Mouse (Mus musculus) lung, postnatal 10 days (tissue): ENCODE data around the gene Myo3a.
A peak's percentile ranks its signal among the peaks of the same experiment; 100 is the strongest.

Source experiments
- DNase-seq: peaks from one replicate; pipeline ENCODE4 v3.0.0; 2021

Myo3a gene

DNA sequence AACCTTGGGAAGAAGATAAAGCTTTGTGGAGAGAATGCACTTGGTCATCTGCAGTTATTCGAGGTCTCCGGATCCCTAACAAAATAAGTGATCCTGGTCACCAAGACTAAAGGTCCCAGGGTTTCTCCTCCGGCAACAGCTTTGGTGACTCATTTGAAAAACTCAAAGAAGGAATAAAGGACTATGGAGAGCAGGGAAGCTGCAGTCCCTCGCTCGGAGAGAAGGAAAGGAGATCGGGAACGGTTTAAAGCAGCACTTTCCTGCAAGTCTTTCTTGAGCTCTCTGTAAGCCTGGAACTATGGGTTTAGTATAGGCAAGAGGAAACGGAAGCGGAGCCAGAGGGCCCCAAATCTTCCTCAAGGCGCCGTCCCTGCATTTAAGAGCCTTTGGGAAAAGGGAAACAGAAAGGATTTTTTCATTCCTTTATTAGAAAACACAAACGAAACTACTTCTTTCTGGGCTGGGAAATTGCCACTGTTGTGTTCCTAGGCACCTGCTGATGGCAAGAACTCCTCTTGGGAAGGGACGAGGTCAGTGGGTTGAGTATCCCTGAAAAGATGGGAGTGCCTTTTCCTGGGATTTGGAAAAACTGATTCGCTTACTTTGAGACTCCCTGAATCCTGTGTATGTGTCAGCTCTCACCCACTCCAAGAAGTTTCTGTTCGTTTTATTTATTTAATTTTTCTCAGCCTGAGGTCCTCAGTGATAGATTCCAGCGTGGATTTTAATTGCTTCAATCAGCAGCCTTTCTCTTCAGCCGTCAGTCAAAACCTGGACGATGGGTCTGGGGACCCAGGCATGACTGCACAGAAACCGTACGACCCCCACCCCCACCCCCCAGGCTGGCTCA, 393.9 kb downstream of the Myo3a start:
- DNase-seq: no peak

DNA sequence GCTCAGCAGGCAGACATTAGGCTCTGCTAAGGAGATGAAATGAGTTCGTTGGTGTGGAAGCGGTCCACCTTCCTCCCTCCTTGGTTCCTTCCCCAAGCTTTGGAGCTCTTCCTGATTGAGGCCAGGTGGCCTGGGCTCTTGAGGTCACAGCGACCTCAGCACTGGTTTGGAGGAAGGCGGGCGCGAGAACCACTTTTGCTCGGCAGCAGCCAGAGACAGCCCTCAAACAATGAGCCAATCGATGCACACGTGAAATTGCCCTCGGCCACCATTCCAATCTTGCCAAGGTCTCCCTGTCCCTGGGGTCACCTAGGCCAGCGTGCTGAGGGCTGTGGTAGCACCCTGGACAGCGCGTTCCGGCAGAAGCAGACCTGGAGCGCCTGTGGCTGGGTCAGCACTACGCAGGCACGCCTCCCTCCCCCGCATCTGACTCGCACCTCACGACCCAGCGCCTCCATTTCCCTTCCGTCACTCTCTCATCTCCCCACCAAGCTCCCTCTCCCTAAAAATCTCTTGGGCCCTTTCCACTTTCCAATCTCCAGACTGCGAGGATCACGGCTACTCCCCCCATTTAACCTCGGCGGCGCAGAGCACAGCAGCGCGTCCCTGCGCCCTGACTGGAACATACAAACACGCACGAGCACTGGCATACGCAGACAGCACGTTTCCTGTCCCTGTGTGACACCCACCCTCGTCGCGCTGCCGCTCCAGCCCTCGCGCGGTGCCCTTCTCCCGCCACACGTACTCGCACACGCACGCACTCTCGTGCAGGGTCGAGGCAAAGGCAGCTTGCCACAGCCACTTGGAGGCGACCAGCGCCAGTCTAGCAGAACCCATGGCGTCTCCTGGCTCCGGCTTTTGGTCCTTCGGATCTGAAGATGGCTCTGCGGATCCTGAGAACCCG, 394.8 kb downstream of the Myo3a start, which contains the start of gene Gad2:
TSS of gene Gad2 (plus strand) at position 378 of the 904 bp plus-strand sequence.
- no peak for DNase-seq

DNA sequence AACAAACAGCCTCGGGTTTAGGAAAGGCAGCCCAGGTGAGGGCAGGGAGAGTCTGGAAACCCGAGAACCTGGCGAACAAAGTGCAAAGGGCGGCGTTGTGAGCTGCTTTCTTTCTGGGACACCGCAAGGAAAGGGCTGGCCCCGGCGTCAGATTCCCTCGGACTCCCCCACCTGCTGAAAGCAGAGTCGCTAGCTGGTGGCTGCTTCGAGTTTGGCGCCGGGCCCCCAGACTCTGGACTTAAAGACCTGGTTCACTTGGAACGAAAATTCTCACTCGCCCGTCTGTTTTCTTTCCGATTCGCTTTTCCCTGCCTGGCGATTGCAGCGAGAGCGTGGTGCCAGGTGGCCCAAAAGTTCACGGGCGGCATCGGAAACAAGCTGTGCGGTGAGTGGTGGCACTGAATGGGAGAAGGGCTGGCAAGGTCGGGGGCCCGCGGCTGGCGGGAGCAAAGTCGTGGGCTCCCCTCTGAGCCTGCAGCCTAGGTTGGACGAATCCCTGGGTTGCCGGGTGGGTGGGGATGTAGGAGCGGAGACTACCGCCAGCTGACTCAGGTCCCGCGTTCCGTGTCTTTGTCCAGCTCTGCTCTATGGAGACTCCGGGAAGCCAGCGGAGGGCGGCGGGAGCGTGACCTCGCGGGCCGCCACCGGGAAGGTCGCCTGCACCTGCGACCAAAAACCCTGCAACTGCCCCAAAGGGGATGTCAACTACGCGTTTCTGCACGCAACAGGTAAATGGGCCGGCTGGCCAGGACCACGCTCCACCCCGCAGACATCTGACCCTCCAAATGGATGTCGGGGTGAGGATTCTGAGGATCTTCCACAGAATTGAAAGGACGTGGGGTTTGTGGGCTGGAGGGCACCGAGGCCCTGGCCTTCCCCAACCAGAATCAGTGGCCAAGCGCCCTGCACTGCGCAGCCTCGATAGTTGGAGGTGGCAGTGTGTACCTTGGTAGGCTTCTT, 396.1 kb downstream of the Myo3a start:
- DNase-seq: no peak

DNA sequence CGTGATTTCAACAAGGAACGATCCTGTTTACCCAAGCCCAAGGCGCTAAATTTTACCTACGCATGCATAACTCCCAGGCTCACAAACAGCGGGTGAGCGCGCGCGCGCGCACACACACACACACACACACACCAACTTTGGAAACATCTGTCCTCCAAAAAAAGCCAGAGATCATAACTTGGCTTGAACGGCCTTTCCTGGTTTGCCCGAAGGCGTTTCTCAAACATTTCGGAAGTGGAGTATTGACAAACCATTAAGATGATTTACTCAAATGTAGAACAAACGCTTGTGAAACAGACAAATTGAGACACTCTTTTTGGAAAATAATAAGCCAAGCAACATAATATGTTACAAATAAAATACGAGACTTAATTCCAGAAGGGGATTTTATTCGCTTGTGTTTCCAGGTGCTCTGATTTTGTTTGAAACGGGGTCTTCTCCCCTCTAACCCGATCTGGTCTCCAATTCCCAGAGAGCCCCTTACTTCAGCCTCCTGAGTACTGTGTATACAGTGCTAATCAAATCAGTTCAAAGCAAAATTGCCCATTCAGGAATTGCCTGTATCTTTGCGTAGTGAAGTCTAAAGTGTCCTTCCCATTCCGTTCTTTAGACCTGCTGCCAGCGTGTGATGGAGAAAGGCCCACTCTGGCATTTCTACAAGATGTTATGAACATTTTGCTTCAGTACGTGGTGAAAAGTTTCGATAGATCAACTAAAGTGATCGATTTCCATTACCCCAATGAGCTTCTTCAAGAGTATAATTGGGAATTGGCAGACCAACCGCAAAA, 397.1 kb downstream of the Myo3a start:
- DNase-seq: no peak

DNA sequence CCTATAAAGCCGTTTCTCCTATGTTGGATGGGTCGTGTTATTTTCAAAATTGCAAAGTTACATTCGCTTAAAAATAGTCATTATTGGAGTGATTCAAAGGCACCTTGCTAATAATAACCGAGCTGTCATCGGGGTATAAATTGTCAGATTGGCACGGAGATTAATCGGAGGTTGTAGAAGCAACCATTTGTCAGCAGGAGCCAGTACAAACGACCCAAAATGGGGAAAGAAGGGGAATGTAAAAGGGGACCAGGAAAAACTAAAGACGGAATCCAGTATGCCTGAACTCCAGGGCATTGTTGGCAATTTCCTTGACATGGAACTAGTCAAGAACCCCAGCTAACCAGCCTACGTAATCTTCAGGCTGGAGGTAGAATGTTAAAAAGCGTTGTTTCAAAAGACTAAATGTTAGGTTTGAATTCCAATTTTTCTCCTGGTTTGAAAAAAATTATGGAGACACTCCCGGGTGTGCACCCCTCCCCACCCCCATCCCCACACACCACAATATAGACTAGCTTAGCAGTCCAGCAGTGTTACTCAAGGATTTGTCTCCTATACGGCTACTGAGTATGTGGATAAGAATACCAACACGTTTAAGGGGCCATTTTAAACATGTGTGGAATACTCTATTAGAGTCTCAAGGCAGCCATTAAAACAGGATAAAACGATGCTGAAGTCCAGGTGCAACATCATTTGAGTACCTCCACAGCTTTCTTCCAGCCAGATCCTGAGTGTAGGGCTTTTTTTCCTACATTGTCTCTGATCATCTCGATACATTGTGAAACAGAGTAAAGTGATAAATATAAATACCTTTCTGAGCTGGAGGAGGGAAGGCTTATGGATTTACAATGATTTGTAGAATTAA, 398.0 kb downstream of the Myo3a start:
- no peak for DNase-seq

DNA sequence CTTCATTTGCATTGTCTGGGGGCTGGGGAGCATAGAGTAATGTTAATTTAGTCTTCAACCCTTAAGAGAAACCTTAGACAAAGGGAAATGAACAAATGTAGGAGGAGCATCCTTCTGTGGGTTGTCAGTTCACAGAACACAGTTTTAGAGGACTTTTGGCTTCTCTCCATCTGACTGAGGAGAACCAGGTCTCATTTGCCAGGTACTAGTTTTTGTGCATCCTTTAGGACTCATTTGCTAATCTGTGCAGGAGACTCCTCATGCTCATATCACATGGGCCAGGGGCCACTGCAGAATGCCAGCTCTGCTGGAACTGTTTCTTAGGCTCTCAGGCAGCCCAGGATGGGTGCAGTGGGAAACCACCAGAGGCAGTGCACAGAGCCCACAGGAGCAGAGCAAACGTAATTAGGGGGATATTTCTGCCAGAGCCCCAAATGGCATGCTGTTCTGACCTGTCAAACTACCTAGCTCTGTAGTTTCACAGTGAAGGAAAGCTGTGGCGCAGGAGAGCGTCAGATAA, 399.9 kb downstream of the Myo3a start:
- DNase-seq: no peak

DNA sequence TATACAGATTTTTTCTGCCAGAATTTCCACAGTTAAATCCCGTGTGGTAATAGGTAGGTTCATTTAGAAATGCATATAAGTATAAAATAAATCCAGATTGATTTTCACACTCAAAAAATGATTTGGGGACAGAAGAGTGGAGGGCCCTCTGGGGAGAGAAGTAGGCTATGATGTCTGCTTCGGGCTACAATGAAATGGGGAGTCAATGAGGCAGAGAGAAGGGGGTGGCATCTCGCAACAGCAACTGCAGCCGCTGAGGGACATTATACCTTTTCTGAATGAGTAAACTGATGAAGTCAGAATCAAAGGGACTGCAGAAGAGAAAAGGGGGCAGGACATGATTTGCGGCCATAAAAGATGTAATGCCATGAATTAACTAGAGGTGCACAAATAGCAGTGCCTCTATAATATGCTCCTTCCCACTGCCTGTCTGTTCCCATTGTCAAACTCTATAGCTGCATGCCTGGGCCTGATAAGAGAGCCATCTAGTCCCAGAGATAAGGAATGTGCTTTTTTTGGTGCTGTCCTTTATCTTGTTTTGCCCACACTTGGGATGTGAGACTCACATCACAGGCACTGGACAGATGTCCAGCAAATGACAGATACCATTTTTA, 400.6 kb downstream of the Myo3a start:
- no peak for DNase-seq

DNA sequence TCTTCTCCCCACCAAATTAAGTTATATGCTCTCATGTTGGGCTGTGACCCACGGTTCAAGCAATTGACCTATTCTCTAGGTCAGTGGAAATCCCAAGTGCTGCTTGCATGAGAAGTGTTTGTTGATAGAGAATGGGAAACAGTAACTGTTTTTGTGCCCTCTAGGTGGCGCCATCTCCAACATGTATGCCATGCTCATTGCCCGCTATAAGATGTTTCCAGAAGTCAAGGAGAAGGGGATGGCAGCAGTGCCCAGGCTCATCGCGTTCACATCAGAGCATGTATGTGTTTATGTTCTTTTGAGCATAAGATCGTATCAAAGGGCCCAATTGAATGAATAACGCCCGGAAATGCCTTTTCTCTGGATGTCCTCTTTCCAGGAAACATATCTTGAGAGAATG, 407.5 kb downstream of the Myo3a start:
- peak; percentile 5 for DNase-seq

DNA sequence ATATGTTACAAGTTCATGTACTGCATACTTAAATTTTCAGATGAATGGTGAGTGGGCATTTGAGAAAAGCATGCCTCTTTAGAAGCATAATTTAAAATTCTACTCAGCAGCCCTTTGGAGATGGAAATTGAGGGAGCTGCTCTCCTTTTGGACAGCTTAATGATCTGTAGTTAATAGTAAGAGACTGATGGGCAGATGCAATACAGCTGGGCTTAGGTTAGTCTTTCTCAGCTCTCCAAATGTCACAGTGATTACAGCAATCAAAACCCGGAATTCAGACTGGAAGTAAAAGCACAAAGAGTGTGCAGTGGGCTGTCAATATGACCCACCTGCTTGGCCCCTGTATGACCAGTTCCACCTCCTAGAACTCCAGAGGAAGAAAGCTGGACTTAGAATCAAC, 418.8 kb downstream of the Myo3a start:
- DNase-seq: no peak

DNA sequence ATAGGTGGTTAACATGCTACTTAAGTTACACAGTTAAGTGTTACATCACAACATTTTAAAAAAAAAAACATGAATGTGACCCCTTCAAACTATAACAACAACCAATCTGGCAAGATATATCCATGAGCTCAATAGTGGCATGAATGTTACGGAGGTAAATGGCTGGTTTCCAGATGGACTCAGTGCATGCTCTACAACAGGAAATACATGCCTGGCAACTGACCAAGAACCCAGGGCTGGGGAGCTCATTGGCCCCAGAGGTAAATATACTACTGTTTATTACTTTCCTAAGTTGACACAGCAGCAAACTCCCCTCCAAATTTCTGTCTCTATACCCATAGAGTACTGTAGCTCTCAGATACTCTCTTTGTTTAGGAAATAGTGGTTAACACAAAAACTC, 421.1 kb downstream of the Myo3a start:
- peak; percentile 32 for DNase-seq

DNA sequence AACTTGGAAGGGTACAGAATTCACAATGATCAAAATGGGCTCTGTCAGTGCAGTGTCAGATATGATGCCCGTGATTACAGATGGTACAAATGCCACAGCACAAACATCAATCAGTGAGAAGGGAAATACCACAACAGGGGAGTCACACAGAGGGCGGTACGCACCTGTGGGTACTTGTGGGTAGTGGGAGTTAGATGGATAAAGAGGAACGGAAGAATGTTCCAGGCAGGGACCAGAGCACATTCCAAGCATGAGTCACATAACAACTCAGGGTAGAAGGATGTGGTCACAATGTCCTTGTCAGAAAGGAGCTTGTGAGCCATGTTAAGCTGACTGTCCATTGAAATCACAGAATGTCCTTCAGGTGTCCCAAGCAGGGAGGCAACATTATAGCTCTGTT, 424.5 kb downstream of the Myo3a start:
- no peak for DNase-seq

DNA sequence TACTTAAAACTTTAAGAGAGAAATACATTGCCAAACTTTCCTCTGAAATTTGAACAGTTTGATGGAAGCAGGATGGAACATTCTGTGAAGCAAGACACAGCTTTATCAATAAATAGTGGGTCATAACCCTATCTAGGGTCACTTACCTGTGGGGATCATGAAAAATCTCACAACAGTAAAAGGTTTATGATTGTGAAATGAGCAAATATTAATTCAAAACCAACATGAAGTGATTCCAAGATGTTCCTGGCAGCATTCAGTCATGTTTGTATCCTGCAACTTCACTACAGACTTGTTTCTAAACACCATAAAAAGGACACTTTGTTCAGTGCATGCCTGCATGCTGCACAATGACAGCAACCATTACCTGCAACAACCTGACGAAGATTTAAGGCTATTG, 436.4 kb downstream of the Myo3a start:
- DNase-seq: no peak
